Mouse (Mus musculus): ENCODE data around the gene Chd9.

GRCm38 (mm10) chr8:91046370-91046769, 218.2 kb downstream of the Chd9 start:
- TF ChIP-seq POLR2A (IDR thresholded peaks at IDR 0.05; ENCODE audit: borderline replicate concordance, insufficient read depth, low read length) (no peak), CTCF (IDR thresholded peaks at IDR 0.05; ENCODE audit: borderline replicate concordance, insufficient read depth, low read depth, low read length) (no peak)

Data from cerebellum, adult 2 months (tissue).